Mouse (Mus musculus) adrenal gland, adult 2 months (tissue): ENCODE results near the gene Zfp39. TPM values are rescaled to one million over a fixed set of nuclear protein-coding genes. Genes with fewer than 3 reads are reported as not detected.

ENCODE experiments used
- polyA plus RNA-seq: library from polyadenylated mRNA; depleted of rRNA; stranded (reverse); fragments of >200 nt; gene quantifications from 2 replicates; pipeline ENCODE4 v1.2.3, GENCODE M21; 2012; rRNA removed
- total RNA-seq, 2 experiments: library from RNA; stranded (reverse); gene quantifications; 2 replicates each; pipeline ENCODE4 v1.2.3; 2021

The Zfp39 gene
- total and polyA plus RNA-seq, 3 experiments, result 0.33 to 5.0 (median 3.5) TPM

Other genes with a start within 250 kb of the Zfp39 start
- gene Olfr322, start 245.4 kb downstream of the Zfp39 start, total RNA-seq, result not detected
- gene Olfr322, start 245.4 kb downstream of the Zfp39 start, polyA plus RNA-seq, result not detected in 2 replicates
- gene Olfr320, start 223.1 kb downstream of the Zfp39 start, total RNA-seq, result not detected
- not detected in 2 replicates for gene Olfr320, start 223.1 kb downstream of the Zfp39 start, polyA plus RNA-seq
- gene Olfr319, start 205.1 kb downstream of the Zfp39 start, total RNA-seq, result not detected
- not detected in 2 replicates for gene Olfr319, start 205.1 kb downstream of the Zfp39 start, polyA plus RNA-seq
- not detected for gene Olfr318, start 180.2 kb downstream of the Zfp39 start, total RNA-seq
- not detected in 2 replicates for gene Olfr318, start 180.2 kb downstream of the Zfp39 start, polyA plus RNA-seq
- gene Olfr317, start 165.0 kb downstream of the Zfp39 start, total RNA-seq, result not detected
- gene Olfr317, start 165.0 kb downstream of the Zfp39 start, polyA plus RNA-seq, result not detected in 2 replicates
- not detected for gene Olfr316, start 151.5 kb downstream of the Zfp39 start, total RNA-seq
- gene Olfr316, start 151.5 kb downstream of the Zfp39 start, polyA plus RNA-seq, result not detected in 2 replicates
- not detected for gene Olfr315, start 131.0 kb downstream of the Zfp39 start, total RNA-seq
- not detected in 2 replicates for gene Olfr315, start 131.0 kb downstream of the Zfp39 start, polyA plus RNA-seq
- not detected for gene Olfr314, start 121.3 kb downstream of the Zfp39 start, total RNA-seq
- gene Olfr314, start 121.3 kb downstream of the Zfp39 start, polyA plus RNA-seq, result not detected in 2 replicates
- 1 to 10 TPM; 2.2 to 2.7 TPM for gene Fam183b, start 102.3 kb downstream of the Zfp39 start, total RNA-seq
- 0.39 TPM in 1 of 2 replicates, not detected in the other for gene Fam183b, start 102.3 kb downstream of the Zfp39 start, polyA plus RNA-seq
- not detected for gene Olfr313, start 89.2 kb downstream of the Zfp39 start, total RNA-seq
- not detected in 2 replicates for gene Olfr313, start 89.2 kb downstream of the Zfp39 start, polyA plus RNA-seq
- not detected for gene Olfr312, start 75.0 kb downstream of the Zfp39 start, total RNA-seq
- not detected in 2 replicates for gene Olfr312, start 75.0 kb downstream of the Zfp39 start, polyA plus RNA-seq
- not detected for gene Olfr311, start 65.0 kb downstream of the Zfp39 start, total RNA-seq
- not detected in 2 replicates for gene Olfr311, start 65.0 kb downstream of the Zfp39 start, polyA plus RNA-seq
- 1 to 10 TPM; 4.6 to 5.0 TPM for gene Gm12258, start 57.1 kb downstream of the Zfp39 start, total RNA-seq
- 0.73 and 1.3 TPM in 2 replicates for gene Gm12258, start 57.1 kb downstream of the Zfp39 start, polyA plus RNA-seq
- 1 to 10 TPM; 3.9 to 7.2 TPM for gene 2810021J22Rik, start 37.0 kb downstream of the Zfp39 start, total RNA-seq
- 1.7 and 1.8 TPM in 2 replicates for gene 2810021J22Rik, start 37.0 kb downstream of the Zfp39 start, polyA plus RNA-seq
- gene Btnl10, start 13.7 kb upstream of the Zfp39 start, total RNA-seq, result under 1 TPM in 1 of 2 experiments, not detected in 1; 0.09 TPM
- gene Btnl10, start 13.7 kb upstream of the Zfp39 start, polyA plus RNA-seq, result not detected in 2 replicates
- gene Rnf187, start 34.7 kb upstream of the Zfp39 start, total RNA-seq, result 100 to 1,000 TPM; 143 to 198 TPM
- gene Rnf187, start 34.7 kb upstream of the Zfp39 start, polyA plus RNA-seq, result 545 and 648 TPM in 2 replicates
- 1 to 10 TPM; 2.5 to 8.2 TPM for gene Hist3h2ba, start 44.7 kb upstream of the Zfp39 start, total RNA-seq
- gene Hist3h2ba, start 44.7 kb upstream of the Zfp39 start, polyA plus RNA-seq, result 5.1 and 9.1 TPM in 2 replicates
- gene Hist3h2a, start 50.5 kb upstream of the Zfp39 start, total RNA-seq, result 10 to 100 TPM; 13.5 to 26.3 TPM
- 15.4 and 19.1 TPM in 2 replicates for gene Hist3h2a, start 50.5 kb upstream of the Zfp39 start, polyA plus RNA-seq
- under 1 TPM; 0.17 TPM for gene Trim17, start 50.5 kb upstream of the Zfp39 start, total RNA-seq
- 0.18 and 0.36 TPM in 2 replicates for gene Trim17, start 50.5 kb upstream of the Zfp39 start, polyA plus RNA-seq
- 10 to 100 TPM; 21.3 to 23.4 TPM for gene Trim11, start 73.9 kb upstream of the Zfp39 start, total RNA-seq
- 45.2 and 45.7 TPM in 2 replicates for gene Trim11, start 73.9 kb upstream of the Zfp39 start, polyA plus RNA-seq
- 1 to 10 TPM in 1 of 2 experiments, under 1 TPM in 1; 0.92 to 1.5 TPM for gene Obscn, start 232.2 kb upstream of the Zfp39 start, total RNA-seq
- gene Obscn, start 232.2 kb upstream of the Zfp39 start, polyA plus RNA-seq, result 5.5 and 7.8 TPM in 2 replicates